Mouse (Mus musculus) Patski (cell line): Measurements from ENCODE around the gene Slc26a9. TPM values are rescaled to one million over a fixed set of nuclear protein-coding genes. Genes with fewer than 3 reads are reported as not detected.

ENCODE experiments used
- ATAC-seq: fragments of 100-300 bp; one replicate; pipeline ENCODE4 v1.8.0; 2021
- CTCF ChIA-PET: fragments of 350-600 bp; sonication (Branson Sonifier 250); formaldehyde crosslinking; loops from one replicate; lab custom pipeline; 2022; ENCODE audit warnings: inconsistent platforms; lab: Charles Lee
- POLR2A ChIA-PET: fragments of 350-600 bp; sonication (Branson Sonifier 250); formaldehyde crosslinking; loops from one replicate; lab custom pipeline; 2022; ENCODE audit warnings: antibody characterized with exemption, inconsistent platforms; lab: Charles Lee
- DNase-seq: peaks from one replicate; pipeline ENCODE4 v3.0.0-alpha.2; 2011; ENCODE audit warnings: low read depth, low spot score
- H3K27me3 ChIP-seq: fragments of 371-371 bp; one replicate; pipeline ENCODE4 v1.5.1; 2021
- CTCF ChIP-seq: fragments of 100-300 bp; IDR thresholded peaks from one replicate; pipeline ENCODE4 v1.5.1; 2021
- in situ Hi-C: fragments of 300-500 bp; cut with MboI; formaldehyde crosslinking; loops from 3 replicates; pipeline ENCODE4 v1.11.1; 2018; ENCODE audit warnings: low pct_unique_long_range_greater_than_20kb, mixed read lengths
- polyA plus RNA-seq: library from polyadenylated mRNA; unstranded; gene quantifications from one replicate; pipeline ENCODE4 v1.2.3, GENCODE M21; 2021

Gene Slc26a9
- polyA plus RNA-seq, 1 experiment from 2014 or later, result 0.01 TPM

- in situ Hi-C loops, result no loop called here
- POLR2A ChIA-PET, result interaction anchor here (1.3 kb wide), 1 partner anchor 51 kb away, joined by 3 read pairs; no protein-coding TSS in a partner anchor
- peaks cover 10% of the 10 kb centered on the region for H3K27me3 ChIP-seq
- ATAC-seq (no peak), DNase-seq (no peak)
- TF ChIP-seq CTCF, result no peak
- CTCF ChIA-PET, result interaction anchor here (0.9 to 5.9 kb wide), 4 partner anchors 9 to 55 kb away, joined by 3 to 55 read pairs (median 4); no protein-coding TSS in a partner anchor
These were observed 19.9 kb downstream of the Slc26a9 start for GRCm38 (mm10) chr1:131763683-131764082.

DNA sequence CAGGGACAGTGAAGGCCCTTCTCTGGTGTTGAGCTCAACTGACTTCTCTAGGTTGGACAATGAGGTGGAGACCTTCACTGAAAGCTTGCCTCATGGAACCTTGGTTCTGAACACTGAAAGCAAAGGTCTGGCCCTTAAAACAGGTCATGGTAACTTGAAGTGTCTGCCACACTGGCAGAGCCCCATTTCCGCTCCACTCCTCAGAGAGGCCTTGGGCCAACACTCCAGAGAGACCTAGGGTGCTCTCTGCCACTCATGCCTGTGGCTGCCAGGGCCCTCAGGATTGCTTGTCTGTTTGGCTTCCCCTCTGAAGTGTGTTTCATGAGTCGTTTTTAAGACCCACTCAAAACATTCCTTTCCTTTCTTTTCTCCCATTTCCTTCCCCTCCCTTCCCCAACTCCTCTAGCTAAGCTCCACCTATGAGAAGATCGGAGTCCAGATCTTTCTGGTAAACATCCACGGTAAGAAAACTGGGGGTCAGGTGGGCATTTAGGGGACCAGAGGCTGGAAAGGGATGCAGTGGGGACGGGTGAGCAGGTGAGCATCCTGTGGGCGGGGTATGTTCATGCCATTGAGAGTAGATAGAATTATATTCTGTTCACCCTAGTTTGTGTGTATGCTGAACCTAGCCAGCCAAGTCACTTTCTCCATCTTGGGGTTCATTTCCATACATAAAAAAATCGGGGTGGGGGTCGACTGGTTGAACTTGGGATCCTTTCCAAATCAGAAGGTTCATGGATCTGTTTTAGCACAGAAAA, 20.9 kb downstream of the Slc26a9 start:
- CTCF ChIA-PET, result interaction anchor here (1.5 to 5.9 kb wide), 3 partner anchors 10 to 56 kb away, joined by 3 to 55 read pairs (median 4); no protein-coding TSS in a partner anchor
- peaks cover 19% of the 10 kb centered on the region for H3K27me3 ChIP-seq
- in situ Hi-C loops, result loop anchor here (5.0 kb wide), 1 partner anchor 47 kb away; no protein-coding TSS in a partner anchor
- DNase-seq (no peak), ATAC-seq (no peak)
- no peak for TF ChIP-seq CTCF
- POLR2A ChIA-PET, result interaction anchor here (1.3 kb wide), 1 partner anchor 52 kb away, joined by 3 read pairs; no protein-coding TSS in a partner anchor

GRCm38 (mm10) chr1:131765357-131766001, 21.7 kb downstream of the Slc26a9 start:
- CTCF ChIA-PET, result interaction anchor here (1.0 to 5.9 kb wide), 6 partner anchors 43 to 64 kb away, joined by 3 to 55 read pairs (median 6); no protein-coding TSS in a partner anchor
- in situ Hi-C loops, result loop anchor here (5.0 kb wide), 1 partner anchor 48 kb away; no protein-coding TSS in a partner anchor
- ATAC-seq, result no peak
- no peak for DNase-seq
- POLR2A ChIA-PET, result no interaction called here
- peaks cover 21% of the 10 kb centered on the region for H3K27me3 ChIP-seq
- peak; percentile 98 for TF ChIP-seq CTCF

- ChIA-PET POLR2A (no interaction called here), CTCF (interaction anchor here (1.2 to 2.0 kb wide), 3 partner anchors 57 to 61 kb away, joined by 4 to 8 read pairs (median 5); no protein-coding TSS in a partner anchor)
- no peak for TF ChIP-seq CTCF
- ATAC-seq (no peak), DNase-seq (no peak)
- peaks cover 26% of the 10 kb centered on the region for H3K27me3 ChIP-seq
- in situ Hi-C loops, result loop anchor here (5.0 kb wide), 1 partner anchor 52 kb away; no protein-coding TSS in a partner anchor
These were observed 25.5 kb downstream of the Slc26a9 start for GRCm38 (mm10) chr1:131769296-131769695.

- TF ChIP-seq CTCF, result no peak
- in situ Hi-C loops, result no loop called here
- ChIA-PET CTCF (no interaction called here), POLR2A (interaction anchor here (0.7 kb wide), 1 partner anchor 14 kb away, joined by 5 read pairs; no protein-coding TSS in a partner anchor)
- DNase-seq (no peak), ATAC-seq (no peak)
- peaks cover 29% of the 10 kb centered on the region for H3K27me3 ChIP-seq
These were observed 26.8 kb downstream of the Slc26a9 start for GRCm38 (mm10) chr1:131770656-131771055.

DNA sequence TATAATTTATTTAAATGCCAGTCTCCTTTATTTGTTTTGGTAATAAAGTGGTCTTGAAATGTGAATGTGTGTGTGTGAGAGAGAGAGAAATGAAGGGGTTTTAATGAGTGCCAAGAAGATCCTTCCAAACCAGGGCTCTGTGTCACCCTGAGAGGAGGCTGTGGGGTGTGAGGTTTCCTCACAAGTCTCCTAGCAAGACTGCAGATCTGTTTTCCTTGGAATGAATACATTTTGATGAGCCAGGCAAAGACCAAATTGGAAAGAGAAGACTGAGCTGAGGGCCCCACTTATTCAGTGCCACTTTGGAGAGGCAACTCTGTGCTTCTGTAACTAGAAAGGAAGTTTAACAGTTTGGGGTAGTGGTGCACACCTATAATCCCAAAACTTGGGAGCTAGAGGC, 27.6 kb downstream of the Slc26a9 start:
- no peak for ATAC-seq
- no peak for TF ChIP-seq CTCF
- ChIA-PET CTCF (no interaction called here), POLR2A (no interaction called here)
- peaks cover 28% of the 10 kb centered on the region for H3K27me3 ChIP-seq
- in situ Hi-C loops, result no loop called here
- DNase-seq, result no peak

DNA sequence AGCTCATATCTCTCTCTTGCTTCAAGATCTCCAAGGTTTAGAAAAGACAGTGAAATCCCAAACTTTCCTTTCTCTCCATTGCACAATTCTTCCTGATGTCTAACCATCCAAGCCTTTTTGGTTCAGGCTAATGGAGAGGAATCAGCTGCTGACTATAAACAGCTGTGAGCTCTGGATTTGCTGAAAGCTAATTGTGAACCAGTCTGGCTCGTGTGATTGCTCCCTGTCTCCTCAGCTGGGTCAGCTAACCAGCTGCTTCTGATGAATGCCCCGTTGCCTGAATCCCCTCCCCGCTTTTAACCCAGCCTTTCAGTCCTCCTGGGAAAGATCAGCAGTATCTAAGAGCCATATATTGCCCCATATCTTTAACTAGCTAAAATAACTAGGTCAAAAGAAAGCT, 50.8 kb downstream of the Slc26a9 start:
- no peak for DNase-seq
- no peak for ATAC-seq
- CTCF ChIA-PET, result interaction anchor here (0.9 kb wide), 1 partner anchor 10 kb away, joined by 3 read pairs; no protein-coding TSS in a partner anchor
- peaks cover 52% of the 10 kb centered on the region for H3K27me3 ChIP-seq
- TF ChIP-seq CTCF, result no peak
- POLR2A ChIA-PET, result interaction anchor here (0.7 kb wide), 1 partner anchor 257 kb away, joined by 3 read pairs; no protein-coding TSS in a partner anchor
- in situ Hi-C loops, result no loop called here

- DNase-seq (no peak), ATAC-seq (no peak)
- H3K27me3 ChIP-seq, result peaks cover 47% of the 10 kb centered on the region
- TF ChIP-seq CTCF, result no peak
- in situ Hi-C loops, result no loop called here
- ChIA-PET CTCF (no interaction called here), POLR2A (no interaction called here)
These were observed 51.3 kb downstream of the Slc26a9 start for GRCm38 (mm10) chr1:131795171-131795570.

DNA sequence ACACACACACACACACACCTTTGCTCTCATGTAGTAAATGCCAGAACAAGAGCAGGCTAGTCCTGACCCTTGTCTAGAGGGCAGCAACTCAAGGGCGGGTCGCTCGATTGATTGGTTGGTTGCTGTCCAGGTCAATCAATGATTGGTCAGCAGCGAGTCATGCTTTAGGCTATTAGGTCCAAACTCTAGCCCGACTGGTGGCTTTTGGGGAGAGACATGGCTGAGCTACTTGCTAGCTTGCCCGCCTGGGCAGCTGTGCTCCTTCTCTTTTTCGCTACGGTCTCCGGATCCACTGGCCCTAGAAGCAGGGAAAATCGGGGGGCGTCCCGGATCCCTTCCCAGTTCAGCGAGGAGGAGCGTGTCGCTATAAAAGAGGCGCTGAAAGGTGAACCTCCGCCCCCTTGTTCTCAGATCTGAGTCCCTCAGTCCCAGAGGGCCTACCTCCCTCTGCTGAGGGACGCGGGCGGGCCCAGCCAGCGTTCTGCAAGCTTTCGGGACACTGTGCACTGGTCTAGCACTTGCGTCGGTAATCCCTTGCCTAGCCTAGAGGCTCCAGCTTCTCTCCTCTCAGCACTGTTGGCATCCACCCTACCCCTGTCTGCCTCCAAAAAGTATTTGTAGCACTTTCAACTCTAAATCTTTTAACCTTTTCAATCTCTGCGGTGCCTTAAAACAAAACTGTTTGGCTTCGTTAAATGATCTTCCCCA, 53.5 kb downstream of the Slc26a9 start, which contains the start of gene Pm20d1:
Gene Pm20d1 (plus strand): TSS at position 180 of the 708 bp plus-strand sequence.
- ChIA-PET POLR2A (no interaction called here), CTCF (no interaction called here)
- DNase-seq (no peak), ATAC-seq (no peak)
- H3K27me3 ChIP-seq, result peaks cover 45% of the 10 kb centered on the region
- in situ Hi-C loops, result no loop called here
- no peak for TF ChIP-seq CTCF

GRCm38 (mm10) chr1:131800001-131800400, 56.2 kb downstream of the Slc26a9 start:
- CTCF ChIA-PET, result no interaction called here
- POLR2A ChIA-PET, result no interaction called here
- in situ Hi-C loops, result no loop called here

More at GRCm38 (mm10) chr1:131800001-131800400, 56.2 kb downstream of the Slc26a9 start:
- no peak for DNase-seq
- TF ChIP-seq CTCF, result no peak
- ATAC-seq, result no peak
- H3K27me3 ChIP-seq, result peaks cover 53% of the 10 kb centered on the region
